In genomic region chr1:74025227-74025626, GRCm38 (mm10) we compare ENCODE assay signal across 11 mouse cellular contexts.
DNase-seq lines count a peak whose midpoint lies in the region; ATAC-seq lines count a peak whose summit lies in the region.
"Had no signal": no experiment of that assay in that cellular context is flagged by ENCODE, and none has a peak within 500 bp of the region (broad histone marks: within the 10 kb centered on the region; RNA-seq: fewer than 3 reads in every experiment).

No protein-coding gene starts in this region.

- H3K9me3 ChIP-seq in heart, embryonic 10.5 days = no peaks in the 10 kb centered on the region
- H3K9me3 ChIP-seq in heart, embryonic 15.5 days (replicated peaks) = no peaks in the 10 kb centered on the region
- no peaks in the 10 kb centered on the region for H3K9me3 ChIP-seq in limb, embryonic 12.5 days

- H3K4me3 ChIP-seq in heart, embryonic 10.5 days = 0 out of 2 replicates have a peak overlapping the region, but pooled peaks have one; percentile 7
- H3K4me3 ChIP-seq in heart, embryonic 15.5 days = no peak overlapping the region
- no peak overlapping the region for H3K4me3 ChIP-seq in limb, embryonic 12.5 days (replicated peaks)
- H3K4me3 ChIP-seq: left cerebral cortex, adult 2 months; myocyte had no signal

- no peak overlapping the region for H3K4me2 ChIP-seq in heart, embryonic 15.5 days
- no peak overlapping the region for H3K4me2 ChIP-seq in limb, embryonic 12.5 days

- peak overlapping the region; percentile 79 for H3K27ac ChIP-seq in heart, embryonic 10.5 days
- H3K27ac ChIP-seq in heart, embryonic 15.5 days = peak overlapping the region; percentile 93
- peak overlapping the region; percentile 54 for H3K27ac ChIP-seq in limb, embryonic 12.5 days

- peaks cover 96% of the 10 kb centered on the region for H3K4me1 ChIP-seq in heart, embryonic 10.5 days
- H3K4me1 ChIP-seq in heart, embryonic 15.5 days (replicated peaks) = peaks cover 98% of the 10 kb centered on the region
- H3K4me1 ChIP-seq in limb, embryonic 12.5 days (replicated peaks) = peaks cover 75% of the 10 kb centered on the region

- H3K9ac ChIP-seq in heart, embryonic 15.5 days = no peak overlapping the region; the same call in 1 of the 2 replicates
- no peak overlapping the region for H3K9ac ChIP-seq in limb, embryonic 12.5 days (replicated peaks)

- intact Hi-C loops in heart, postnatal 36 days (cut with DNase I) = no loop called here
- intact Hi-C loops in left cerebral cortex, postnatal 10 days (cut with DNase I) = no loop called here

- no peak for ATAC-seq in heart, embryonic 15.5 days (replicated peaks; ENCODE audit: insufficient number of reproducible peaks, insufficient read depth, low FRiP score, low read depth)
- ATAC-seq in limb, embryonic 12.5 days (ENCODE audit: insufficient number of reproducible peaks, insufficient read depth, low FRiP score, low TSS enrichment, low read depth) = no peak

- DNase-seq in heart, embryonic 10.5 days (ENCODE audit: low spot score) = no peak
- no peak for DNase-seq in heart, postnatal 36 days
- DNase-seq in adrenal gland, postnatal 14 days = peak; percentile 70
- no peak for DNase-seq in urinary bladder, postnatal 14 days (ENCODE audit: low spot score)
- DNase-seq in retina, postnatal 1 day = no peak
- no peak for DNase-seq in left cerebral cortex, postnatal 10 days (ENCODE audit: extremely low spot score in 1 of 2, low spot score in 2 of 2)
- DNase-seq: right cerebral cortex, postnatal 4 days had no signal

- H3K36me3 ChIP-seq in heart, embryonic 10.5 days = no peaks in the 10 kb centered on the region
- H3K36me3 ChIP-seq in heart, embryonic 15.5 days = no peaks in the 10 kb centered on the region
- 0 out of 2 replicates have a peak, but pooled peaks cover 3% of the 10 kb centered on the region for H3K36me3 ChIP-seq in limb, embryonic 12.5 days

- no peaks in the 10 kb centered on the region for H3K27me3 ChIP-seq in heart, embryonic 10.5 days (ENCODE audit: insufficient read depth, poor library complexity, severe bottlenecking)
- no peaks in the 10 kb centered on the region for H3K27me3 ChIP-seq in heart, embryonic 15.5 days
- H3K27me3 ChIP-seq in limb, embryonic 12.5 days = no peaks in the 10 kb centered on the region

- WGBS in heart, embryonic 10.5 days = 40% methylated on average over 6 of the region's 6 CpGs
- WGBS in heart, embryonic 15.5 days = 36% methylated on average over 6 of the region's 6 CpGs
- 28% methylated on average over 6 of the region's 6 CpGs for WGBS in limb, embryonic 12.5 days
